Mouse (Mus musculus): ENCODE measurements around the gene Ehd4.

- TF ChIP-seq TCF3 (IDR thresholded peaks at IDR 0.05; ENCODE audit: insufficient read length, low read depth), result no peak
- TF ChIP-seq POLR2A (IDR thresholded peaks at IDR 0.05; ENCODE audit: insufficient read length, low read depth), result no peak
- no peak for TF ChIP-seq SRF (IDR thresholded peaks at IDR 0.05; ENCODE audit: control insufficient read depth, insufficient read length, low read depth)
- no peak for TF ChIP-seq USF1 (IDR thresholded peaks at IDR 0.05; ENCODE audit: low read depth)
- TF ChIP-seq POLR2AphosphoS2 (IDR thresholded peaks at IDR 0.05; ENCODE audit: insufficient read length, low read depth), result no peak
- TF ChIP-seq MAX (IDR thresholded peaks at IDR 0.05; ENCODE audit: low read depth), result no peak
- no peak for TF ChIP-seq MYOD1 (IDR thresholded peaks at IDR 0.05; ENCODE audit: control insufficient read depth in 1 of 3, insufficient read length in 2 of 3, low read depth in 2 of 3)
- no peak for TF ChIP-seq MYOG (IDR thresholded peaks at IDR 0.05; ENCODE audit: control insufficient read depth in 1 of 3, insufficient read depth in 1 of 3, insufficient read length in 2 of 3, low read depth in 2 of 3)
These were observed 633 bp downstream of the Ehd4 start for GRCm38 (mm10) chr2:120153586-120154360.

Data from myocyte (in vitro differentiated cells).